Mouse (Mus musculus): ENCODE data around the gene Faf2.

DNA sequence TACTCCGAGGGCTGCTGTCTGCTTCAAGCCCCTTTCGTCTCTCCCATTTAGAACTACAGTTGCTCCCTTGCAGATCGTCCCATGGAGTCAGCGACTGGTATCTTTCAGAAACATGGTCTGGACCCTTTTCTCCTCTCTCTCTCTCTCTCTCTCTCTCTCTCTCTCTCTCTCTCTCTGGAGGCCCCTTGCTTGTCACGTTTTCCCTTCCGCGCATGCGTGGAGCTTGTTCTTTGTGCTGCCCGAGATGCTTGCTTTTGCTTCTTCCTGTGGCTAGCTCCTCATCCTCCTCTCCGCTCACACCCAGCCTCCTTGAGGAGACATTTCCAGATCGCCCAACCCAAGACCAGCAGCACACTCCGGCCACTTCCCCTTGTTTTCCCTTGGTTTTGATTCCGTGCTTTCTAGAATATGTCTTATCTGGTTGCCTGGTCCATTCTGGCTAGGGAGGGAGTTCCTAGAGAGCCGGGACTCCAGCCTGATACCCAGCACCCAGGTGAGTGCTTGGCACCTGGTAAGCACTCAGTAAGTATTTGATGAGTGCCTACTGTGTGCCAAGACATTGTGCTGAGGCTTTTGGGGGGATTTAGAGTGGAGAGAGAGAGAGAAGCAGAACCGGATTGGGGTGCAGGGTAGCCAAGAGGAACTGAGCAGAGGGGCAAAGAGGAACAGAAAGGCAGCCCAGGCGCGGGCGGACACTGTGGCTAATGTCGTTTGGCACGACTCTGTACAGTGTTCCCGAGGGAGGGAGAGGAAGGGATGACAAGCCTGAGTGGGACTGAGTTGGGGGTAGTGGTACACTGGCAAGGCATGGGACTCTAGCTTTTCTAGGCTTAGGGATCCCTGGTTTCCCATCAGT is 43.7 kb upstream of the Faf2 start:
- TF ChIP-seq POLR2A (IDR thresholded peaks at IDR 0.05; ENCODE audit: insufficient read depth, low read depth, low read length), result no peak
- TF ChIP-seq CTCF (IDR thresholded peaks at IDR 0.05), result no peak
- no peak for TF ChIP-seq EP300 (IDR thresholded peaks at IDR 0.05; ENCODE audit: insufficient read depth, low read depth, low read length)
